Mouse (Mus musculus): ENCODE results near the gene Ifngr1. TPM values are rescaled to one million over a fixed set of nuclear protein-coding genes. Genes with fewer than 3 reads are reported as not detected.

Ifngr1 gene
- total RNA-seq (2021): 10 to 100 TPM; 48.3 to 73.2 TPM
- long read RNA-seq, experiment 1, transcript Ifngr1-201 (7 exons, 2,112 nt): major isoform, 75 of 79 reads
- long read RNA-seq, experiment 1, partial matches to known transcripts: 3 of 79 reads
- long read RNA-seq, experiment 1, other reads (novel, unspliced or antisense): 0 of 79 reads
- long read RNA-seq, experiment 2, transcript Ifngr1-201 (7 exons, 2,112 nt): major isoform, 15 of 16 reads
- long read RNA-seq, experiment 2, partial matches to known transcripts: 0 of 16 reads
- long read RNA-seq, experiment 2, other reads (novel, unspliced or antisense): 1 of 16 reads

DNA sequence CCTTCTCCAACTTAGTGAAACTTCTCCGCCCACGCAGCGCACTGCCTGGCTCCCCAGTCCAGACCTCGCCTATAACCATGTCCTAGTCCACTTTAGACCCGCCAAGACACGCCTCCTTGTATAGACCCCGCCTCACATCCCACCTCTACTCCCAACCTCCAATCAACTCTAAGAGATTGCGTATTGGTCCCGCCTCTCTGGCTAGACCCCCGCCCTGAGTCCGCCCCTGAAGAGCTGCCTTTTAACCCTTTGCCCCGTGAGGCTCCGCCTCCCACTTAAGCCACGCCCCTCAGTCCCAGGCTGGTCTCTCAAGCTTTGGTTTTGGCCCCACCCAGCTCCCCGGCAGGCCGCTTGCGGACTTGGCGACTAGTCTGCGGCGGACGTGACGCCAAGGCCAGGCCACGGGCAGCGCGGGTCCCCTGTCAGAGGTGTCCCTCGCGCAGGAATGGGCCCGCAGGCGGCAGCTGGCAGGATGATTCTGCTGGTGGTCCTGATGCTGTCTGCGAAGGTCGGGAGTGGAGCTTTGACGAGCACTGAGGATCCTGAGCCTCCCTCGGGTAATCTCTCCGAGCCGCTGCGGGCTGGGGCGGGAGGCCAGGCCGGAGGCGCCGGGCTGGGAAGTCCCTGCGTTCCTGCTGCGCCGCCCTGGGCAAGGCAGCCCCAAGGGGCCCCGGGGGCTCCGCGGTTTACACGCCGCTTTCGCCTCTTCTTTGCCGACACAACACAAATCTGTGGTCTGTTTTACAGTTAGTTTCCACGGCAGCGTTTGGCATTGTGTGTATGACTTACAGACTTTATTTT, at the start of gene Ifngr1:
Gene Ifngr1 (plus strand): TSS at position 309 of the 801 bp plus-strand sequence.
- peak; percentile 100 for DNase-seq

DNA sequence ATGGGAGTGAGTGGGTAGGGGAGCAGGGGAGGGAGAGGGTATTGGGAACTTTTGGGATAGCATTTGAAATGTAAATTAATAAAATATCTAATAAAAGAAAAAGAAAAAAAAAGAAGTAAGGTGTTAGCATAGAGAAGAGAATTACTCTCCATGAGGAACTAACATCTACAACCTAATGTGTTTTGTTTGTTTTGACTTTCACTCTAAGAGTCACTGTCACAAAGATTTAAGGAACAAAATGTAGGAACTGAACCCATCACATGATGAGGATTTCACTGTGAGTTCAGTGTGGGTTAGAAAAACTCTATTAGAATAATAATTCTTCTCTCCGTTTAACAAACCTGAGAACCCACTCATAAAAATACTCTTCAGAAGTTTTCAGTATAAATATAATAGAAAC, 44.9 kb upstream of the Ifngr1 start:
- DNase-seq: no peak

DNA sequence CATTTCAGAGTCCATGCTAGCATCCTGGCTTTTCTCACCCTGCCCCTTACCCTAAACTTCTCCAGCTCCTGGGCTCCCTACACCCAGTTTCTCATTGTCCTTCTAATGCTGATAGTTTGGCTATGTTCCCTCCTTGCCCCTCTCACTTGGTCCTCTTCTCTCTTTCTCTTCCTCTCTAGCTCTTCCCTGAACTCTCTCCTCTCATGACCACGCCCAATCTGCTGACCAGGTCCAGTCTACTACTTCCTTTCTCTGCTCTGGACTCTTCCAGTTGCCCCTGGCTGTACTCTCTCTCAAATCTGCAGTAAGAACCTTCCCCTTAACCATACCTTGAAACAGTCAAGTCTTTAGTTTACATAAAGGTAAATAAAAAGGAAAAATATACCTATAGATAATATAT, 43.7 kb upstream of the Ifngr1 start:
- no peak for DNase-seq

DNA sequence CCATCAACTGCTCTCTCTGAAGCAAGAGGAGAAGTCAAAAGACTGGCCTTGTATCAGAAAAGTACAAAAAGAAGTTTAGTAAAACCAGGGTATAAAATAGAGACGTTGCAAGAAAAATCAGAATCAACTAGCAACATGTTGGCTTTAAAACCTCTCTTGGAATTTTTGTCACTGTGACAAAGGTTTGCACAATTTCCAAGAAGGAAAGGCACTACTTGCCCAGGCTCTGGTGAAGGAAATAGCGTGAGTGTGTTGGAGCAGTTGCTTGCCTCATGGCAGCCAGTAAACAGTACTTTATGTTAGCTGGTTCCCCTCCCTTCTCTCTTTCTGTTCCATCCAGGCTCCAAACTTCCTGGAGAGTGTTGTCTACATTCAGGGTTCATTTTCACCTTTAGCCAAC, 43.3 kb upstream of the Ifngr1 start:
- no peak for DNase-seq

DNA sequence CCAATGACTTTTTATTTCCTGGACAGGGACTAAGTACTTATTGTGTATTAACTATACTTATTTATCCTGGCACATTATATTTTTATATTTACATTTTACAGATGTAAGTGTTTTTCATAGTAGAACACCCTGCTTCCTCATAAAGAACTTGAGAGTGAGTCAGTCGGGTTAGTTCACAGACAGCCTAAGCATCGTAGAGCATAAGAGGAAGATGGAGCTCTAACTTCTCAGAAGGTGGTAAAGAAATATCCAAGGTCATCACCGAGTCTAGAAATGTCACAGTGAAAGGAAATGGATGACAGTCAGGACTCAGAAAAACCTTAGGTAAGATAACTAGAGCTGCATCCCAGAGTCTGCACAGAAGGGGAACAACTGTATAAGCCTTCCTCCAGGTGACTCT, 40.2 kb upstream of the Ifngr1 start:
- DNase-seq: no peak

DNA sequence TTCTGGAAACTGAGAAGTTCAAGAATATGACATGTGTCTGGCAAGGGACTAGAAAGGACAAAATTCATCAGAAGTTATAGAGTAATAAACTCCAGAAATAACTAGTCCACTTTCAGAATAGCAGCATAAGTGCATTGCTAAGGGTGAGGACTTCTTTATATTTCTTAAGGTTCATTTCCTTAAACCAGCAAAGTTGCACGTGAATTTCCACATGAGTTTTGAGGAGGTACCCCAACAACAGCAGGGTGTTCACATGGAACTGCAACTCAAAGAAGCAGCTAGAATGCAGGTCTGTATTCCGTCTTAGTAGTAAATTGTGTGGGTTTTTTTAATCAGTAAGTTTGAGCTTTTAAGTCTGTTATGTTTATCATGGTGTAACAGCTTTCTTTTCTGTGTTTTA, 37.9 kb upstream of the Ifngr1 start:
- DNase-seq: no peak

DNA sequence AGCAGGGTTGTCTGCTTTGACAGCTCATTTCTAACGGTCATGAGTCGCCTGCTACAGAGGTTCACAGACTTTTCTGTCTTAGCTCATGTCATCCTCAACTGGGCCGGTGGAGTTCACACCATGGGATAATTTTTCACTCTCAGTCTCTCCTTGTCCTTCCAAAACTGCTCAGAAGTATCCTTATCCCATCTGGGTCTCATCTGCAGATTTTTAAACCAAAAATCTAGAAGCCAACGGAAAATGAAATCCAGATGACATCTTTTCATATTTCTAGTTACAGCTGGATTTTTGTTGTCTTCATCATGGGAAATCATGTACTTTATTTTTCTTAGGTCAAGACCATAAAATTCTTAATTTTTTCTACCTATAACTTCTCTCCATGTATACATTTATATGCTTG, 34.1 kb upstream of the Ifngr1 start:
- no peak for DNase-seq

DNA sequence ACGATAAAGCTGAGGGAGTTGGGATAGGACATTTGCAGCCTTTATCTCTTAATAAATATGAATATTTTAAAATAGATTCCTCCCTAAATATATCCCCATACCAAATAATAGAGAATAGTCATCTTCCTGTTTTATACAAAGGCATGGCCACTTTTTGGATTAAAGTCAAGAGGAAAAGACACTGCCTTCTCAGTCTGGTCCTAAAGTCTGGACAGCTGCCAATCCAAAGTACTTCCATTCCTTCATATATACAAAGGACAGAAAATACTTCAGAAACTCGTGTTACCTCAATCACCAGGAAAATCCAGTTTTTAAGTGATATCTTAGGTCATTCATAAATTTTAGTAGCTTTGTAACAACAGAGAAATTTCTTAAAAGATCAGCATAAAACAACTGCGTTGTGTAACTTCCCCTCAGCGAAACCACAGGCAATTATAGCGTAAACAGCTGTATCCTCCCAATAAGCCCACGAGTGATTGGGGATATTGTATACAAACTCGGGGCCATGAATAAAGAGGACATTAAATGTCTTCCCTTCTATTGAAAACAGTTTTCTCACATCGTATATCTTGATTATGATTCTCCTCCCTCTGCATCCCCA, 32.1 kb upstream of the Ifngr1 start:
- DNase-seq: no peak

DNA sequence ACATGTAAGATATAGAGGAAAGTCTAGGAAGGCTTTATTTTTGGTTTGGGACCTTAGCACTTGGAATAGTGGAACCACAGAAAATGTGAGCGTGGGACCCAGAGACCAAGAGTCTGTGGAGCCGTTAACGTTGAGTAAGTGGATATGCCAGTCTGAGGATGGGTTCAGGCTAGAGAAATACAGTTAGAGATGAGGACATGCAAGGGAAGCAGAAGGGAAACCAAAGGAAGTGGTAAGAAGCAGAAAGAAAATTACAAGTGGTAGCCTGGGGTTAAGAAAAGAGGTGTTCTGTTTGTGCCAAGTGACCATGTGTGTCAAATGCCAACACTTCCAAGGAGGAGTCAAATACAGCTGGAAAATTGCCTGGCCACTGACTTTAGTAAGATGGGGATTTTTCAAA, 29.2 kb upstream of the Ifngr1 start:
- DNase-seq: no peak

DNA sequence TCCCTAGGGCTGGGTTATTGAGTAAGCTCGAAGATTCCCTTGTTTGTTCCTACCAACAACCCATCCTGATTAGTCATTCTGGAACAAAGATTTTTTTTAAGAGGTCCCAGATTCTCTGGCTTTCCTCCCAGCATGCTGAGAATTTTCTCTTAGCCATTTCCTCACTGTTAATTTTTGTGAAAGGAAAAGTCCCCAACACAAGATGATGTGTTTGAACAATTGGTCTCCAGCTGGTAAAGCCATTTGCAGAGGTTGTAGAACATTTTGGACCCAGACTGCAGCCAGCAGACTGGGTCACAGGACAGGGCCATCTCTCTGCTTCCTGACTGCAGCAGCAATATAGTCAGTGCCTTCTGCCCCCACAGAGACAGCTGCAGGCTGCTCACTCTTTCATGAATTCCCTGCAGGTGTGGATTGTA, 28.3 kb upstream of the Ifngr1 start:
- no peak for DNase-seq

DNA sequence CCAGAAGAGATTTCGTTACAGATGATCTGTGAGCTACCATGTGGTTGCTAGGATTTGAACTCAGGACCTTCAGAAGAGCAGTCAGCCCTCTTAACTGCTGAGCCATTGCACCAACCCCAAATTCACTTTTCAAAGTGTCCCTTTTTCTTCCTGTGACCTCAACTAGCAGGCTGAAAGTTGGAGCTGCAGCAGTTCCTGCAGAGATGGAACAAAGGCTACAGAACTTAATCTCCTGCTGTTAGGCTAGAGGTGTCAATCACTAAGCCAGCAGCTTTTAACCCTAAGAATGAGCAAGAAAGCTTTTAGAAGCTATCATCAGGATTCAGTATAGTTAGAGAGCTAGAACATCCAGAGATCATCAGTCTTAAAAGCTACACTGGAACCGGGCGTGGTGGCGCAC, 24.3 kb upstream of the Ifngr1 start:
- DNase-seq: no peak

DNA sequence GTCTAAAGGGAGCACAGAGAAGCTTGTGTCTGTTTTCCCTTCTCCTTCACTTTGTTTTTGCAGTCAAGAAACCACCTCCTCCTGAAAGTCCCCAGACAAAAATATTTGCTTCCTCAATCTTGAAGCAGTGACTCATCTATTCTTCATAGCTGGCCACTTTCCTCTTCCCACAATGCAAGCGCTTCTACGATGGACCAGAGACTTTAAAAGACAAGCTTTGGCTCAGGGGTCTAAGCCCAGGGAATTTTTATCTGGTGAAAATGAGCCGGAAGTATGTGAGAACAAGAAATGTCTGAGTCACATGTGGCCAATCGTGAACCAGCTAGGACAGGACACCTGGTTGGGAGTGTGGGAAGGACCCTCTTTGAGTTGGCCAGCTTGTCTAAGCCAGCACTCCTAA, 21.5 kb upstream of the Ifngr1 start:
- DNase-seq: no peak

DNA sequence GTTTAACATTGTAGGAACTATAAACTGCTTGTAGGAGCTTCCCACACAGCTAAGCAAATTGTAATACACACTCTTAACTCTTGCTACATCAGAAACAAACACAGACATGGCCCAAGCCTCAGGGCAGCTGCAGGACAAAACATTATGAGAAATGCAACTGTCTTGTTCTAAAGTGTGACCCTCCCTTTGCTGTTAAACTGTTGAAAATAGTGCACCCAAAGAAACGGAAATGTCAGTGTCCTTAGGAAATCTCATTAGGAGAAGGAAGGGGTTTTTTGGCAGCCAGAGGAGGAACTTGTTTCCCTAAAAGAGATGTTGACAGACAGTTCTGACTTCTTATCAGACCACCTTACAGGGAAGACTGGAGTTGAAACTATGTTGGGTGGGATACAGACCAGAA, 21.0 kb upstream of the Ifngr1 start:
- DNase-seq: no peak

DNA sequence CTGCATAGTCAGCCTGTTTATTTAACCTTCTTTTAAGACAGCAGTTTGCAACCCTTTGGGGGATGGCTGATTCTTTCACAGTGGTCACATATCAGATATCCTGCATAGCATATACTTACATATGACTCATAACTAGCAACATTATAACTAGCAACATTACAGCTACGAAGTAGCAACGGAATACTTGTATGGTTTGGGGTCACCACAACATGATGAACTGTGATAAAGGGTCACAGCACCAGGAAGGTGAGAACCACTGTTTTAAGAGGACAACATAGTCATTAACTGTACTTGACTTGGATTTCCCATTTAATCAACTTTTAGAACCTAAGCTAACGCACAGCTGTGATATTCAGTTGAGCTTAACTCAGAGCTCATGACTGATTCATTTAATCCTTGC, 14.2 kb upstream of the Ifngr1 start:
- no peak for DNase-seq

DNA sequence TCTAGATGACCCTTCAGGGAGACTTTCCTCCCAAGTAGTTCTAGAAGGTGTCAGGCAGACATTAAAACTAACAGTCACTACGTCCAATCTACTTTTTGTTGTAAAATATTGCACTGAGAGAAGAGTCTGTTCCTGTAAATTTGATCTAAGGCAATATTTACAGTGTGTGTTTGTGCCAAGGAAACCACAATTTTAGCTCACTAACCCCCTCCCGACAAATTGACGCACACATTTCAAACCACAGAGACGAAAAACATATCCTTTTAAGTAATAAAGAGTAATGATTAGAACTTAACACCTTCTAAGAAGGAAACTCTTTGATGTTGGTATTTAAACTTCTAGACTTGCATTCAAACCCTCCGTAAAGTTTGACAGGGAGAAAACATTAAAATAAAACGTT, 13.7 kb upstream of the Ifngr1 start:
- DNase-seq: no peak

DNA sequence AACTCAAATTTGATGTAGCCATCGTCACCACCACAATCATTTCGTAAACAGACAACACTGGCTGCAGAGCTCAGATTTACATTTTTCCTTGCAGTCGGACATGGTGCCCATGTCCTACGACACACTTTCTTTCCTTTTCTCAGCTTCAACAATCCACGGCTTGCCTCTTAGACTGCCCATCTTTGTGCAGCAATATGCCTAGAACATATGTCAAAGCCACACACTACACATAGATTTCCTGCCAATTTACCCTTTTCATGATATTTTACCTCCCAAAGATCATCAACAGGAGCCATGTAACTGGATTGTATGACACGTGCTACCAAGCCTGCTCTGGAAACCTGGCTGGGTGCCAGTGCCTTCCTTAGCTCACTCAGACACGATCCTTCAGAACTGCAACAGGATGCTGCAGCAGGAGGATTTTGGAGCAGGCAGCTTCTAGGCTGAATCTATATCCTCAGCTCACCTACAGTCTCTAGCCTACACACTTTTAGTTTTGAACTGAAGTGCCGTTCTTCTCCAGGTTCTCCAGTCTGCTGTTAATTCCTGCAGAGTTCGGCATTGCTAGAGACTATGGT, 13.3 kb upstream of the Ifngr1 start:
- DNase-seq: peak; percentile 32 to 43

DNA sequence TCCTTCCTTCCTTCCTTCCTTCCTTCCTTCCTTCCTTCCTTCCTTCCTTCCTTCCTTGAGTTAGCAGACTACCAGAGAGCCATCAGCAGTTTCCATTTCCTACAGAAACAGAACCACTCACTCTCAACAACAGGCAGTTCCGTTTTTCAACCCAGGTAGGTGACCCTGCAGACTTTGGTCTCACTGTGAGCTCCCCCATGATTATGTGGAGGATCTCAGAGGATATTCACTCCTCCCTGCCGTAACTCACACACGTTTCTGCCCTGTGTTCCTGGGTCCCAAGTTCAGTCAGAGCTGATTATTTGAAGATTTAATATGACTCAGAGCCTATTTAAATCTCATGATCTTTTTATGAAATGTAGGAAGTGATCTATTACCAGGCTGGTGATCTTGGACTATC, 11.1 kb upstream of the Ifngr1 start:
- DNase-seq: no peak

DNA sequence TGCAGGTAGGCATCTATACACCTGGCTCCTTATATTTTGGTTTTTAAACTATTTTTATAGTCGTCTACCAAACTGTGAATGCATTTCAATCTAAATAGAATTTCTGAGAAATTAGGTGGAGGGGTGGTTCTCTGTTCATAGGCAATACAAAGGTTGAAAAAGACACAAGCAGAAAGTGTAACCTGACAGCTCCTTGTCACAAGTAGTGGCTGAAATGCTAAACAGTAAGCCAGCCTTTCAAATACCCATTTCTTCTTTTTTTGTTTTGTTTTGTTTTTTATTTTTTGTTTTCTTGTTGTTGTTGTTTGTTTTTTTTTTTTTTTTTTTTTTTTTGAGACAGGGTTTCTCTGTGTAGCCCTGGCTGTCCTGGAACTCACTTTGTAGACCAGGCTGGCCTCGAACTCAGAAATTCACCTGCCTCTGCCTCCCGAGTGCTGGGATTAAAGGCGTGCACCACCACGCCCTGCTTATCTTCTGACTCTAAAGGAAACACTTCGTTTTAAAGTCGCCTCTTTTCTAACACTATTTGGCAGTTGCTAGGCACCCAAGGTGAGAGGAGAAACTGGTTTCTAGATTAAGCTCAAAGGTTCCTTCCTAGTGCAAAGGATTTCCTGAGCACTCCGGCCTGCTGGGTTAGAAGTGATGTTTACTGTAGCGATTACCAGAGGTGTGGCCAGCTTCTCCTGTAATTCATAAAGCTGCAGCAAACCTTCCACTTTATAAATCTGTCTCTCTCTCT, 9.7 kb upstream of the Ifngr1 start:
- no peak for DNase-seq

DNA sequence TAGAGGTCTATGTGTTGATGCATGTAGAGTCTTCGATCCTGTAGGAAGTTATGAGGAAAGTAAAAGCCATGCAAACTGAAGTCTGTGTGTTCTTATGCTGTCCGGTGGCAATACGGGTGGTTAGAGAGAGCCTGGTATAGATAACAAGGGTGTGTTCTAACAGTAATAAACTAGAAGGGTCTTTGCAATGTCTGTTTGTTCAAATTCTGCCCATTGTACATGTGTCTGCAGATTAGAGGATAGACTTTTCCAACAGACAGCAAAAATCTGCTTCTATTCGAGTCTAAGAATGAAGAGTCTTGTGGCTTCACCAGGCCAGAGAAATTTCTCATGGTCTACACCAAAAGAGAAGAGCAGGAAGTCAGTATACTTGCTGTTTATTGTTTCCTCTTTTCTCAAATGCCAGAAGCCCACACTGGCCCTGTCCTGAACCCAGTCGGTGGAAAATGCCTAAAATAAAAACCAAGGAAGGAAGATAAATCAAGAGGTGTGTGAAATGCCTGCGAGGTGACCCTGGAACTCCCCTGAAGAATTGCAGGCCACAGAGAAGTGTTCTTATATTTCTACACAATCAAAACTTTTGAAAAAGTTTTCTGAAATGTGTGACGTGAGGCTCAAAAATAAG, 8.8 kb upstream of the Ifngr1 start:
- DNase-seq: no peak

DNA sequence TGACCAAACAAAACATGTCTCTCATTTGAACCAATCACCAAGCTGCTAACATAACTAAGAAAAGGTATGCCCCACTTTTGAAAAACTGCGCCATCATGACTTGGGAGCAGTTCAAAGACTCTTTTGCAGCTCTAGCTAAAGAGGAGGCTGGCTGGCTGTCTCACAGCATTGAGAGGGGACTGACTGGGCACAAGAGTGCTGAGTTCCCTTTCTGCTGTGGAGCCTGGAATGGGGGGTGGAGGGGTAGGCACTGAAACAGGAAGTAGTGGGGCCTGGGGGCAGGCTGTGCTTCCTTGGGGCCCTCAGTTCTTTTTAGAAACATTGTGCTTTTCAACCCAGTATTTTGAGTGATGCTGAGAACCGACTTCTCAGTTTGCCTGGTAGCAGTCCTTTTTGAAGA, 7.7 kb upstream of the Ifngr1 start:
- peak in 1 of 2 experiments; percentile 33 for DNase-seq

DNA sequence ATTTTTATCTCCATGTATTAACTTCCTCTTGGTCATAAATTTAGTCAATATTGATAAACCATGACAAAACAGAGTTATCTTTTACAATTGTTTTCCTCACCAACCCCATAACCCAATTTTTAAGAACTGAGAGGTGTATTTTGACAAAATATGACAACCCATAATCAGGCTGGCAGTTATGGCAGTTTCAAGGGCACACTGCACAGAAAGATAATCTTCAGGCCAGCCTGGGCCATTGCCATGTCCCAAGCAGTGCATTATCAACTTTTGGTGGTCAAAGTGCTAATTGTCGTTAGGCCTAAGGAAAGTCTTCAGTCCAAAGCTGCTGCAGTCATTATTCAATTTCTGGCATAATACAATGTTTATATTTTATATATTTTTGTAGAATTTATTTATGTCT, 6.9 kb upstream of the Ifngr1 start:
- no peak for DNase-seq

DNA sequence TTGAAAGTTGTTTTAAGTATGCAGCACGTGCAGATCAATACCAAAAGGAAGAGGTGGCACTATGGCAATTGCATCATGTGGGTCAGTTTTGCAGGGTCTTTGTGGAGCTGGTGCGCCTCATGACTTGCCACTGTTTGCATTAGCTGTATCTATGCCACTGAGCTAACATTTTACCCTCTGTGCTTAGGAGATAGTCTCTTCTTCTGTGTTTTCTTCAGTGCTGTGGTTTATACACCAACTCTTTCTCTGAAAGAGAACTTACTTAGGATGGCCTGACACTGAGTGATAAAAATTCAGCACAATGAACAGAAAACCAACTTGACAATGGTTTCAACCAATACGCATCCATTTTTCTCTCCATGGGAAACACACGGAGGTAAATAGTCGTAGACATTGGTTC, 5.9 kb upstream of the Ifngr1 start:
- DNase-seq: no peak

Data from adrenal gland, postnatal 36 days (tissue).